Mouse (Mus musculus): Measurements from ENCODE around the gene Raet1e.
"Not testable (repeated sequence)": the region's sequence is repeated elsewhere in the genome, so short reads cannot be mapped to it uniquely, and the experiment has no call there.

DNA sequence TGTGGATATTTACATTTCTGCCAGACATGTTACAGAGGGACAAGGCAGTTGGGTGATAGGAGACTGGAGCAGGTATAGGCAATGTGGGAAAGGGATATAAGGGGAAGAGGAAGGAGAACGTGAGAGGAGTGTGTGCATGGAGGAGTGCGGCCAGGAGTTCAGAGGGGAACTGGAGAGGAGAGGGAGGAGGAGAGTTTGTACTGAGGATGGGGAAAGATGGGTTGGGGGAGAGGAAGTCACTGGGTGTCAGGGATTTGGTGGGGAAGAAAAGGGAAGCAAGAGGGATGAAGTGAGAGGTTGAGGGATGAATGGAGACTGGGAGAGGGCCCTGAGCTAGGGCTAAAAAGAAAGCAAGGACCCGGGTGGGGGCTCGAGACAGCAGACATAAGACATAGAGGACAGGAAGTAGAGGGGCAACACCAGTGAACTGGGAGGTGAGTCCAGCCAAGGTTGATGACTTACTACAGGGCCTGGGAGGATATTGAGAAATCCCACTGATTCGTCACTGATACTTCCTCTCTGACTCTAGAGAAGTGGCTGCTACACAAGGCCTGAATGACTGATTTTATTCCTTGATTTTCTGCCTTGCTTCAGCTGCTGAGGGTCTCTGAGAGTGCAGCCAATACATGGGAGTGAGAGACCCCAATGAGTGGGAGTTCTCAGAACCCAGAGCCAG, 7.1 kb downstream of the Raet1e start:
- not testable (repeated sequence) for TF ChIP-seq EP300 (optimal IDR thresholded peaks at IDR 0.05); CTCF (IDR thresholded peaks at IDR 0.05; ENCODE audit: low read depth)

Data from stomach, postnatal 0 days (tissue).